Mouse (Mus musculus) embryonic facial prominence, embryonic 14.5 days (tissue): ENCODE measurements at regions not wholly inside any gene's neighbourhood (a gene's known extent, or its start where the extent isn't known, plus 50 kb on each side); places are given as distances from the start of the nearest gene placed in this dataset.

Experiments used
- ATAC-seq: fragments of 200-750 bp; cut with Nextera tagmentation; 2 replicates; pipeline ENCODE4 v1.8.0; 2017; ENCODE audit warnings: low read depth, moderate number of reproducible peaks, moderate TSS enrichment
- DNase-seq: peaks from one replicate; pipeline ENCODE4 v3.0.0-alpha.2; 2015; ENCODE audit warnings: low spot score
- H3K27ac ChIP-seq: fragments of 300-500 bp; sonication (generic); replicated peaks from 2 replicates; pipeline ENCODE4 v1.5.1; 2014; ENCODE audit warnings: low read depth, mild to moderate bottlenecking, low read length, moderate library complexity
- H3K27me3 ChIP-seq: fragments of 300-500 bp; sonication (generic); replicated peaks from 2 replicates; pipeline ENCODE4 v1.6.1; 2014; ENCODE audit warnings: low read length; ENCODE audit not compliant: control insufficient read depth, insufficient read depth
- H3K36me3 ChIP-seq: fragments of 300-500 bp; sonication (generic); 2 replicates; pipeline ENCODE4 v1.6.1; 2014; ENCODE audit warnings: low read length, mixed read lengths; ENCODE audit not compliant: control insufficient read depth, insufficient read depth
- H3K4me1 ChIP-seq: fragments of 300-500 bp; sonication (generic); 2 replicates; pipeline ENCODE4 v1.6.1; 2014; ENCODE audit warnings: antibody characterized with exemption, low read length; ENCODE audit not compliant: control insufficient read depth, insufficient read depth
- H3K4me2 ChIP-seq: fragments of 300-500 bp; sonication (generic); 2 replicates; pipeline ENCODE4 v1.6.1; 2014; ENCODE audit warnings: low read depth, mild to moderate bottlenecking, low read length, moderate library complexity, mixed read lengths
- H3K4me3 ChIP-seq: fragments of 300-500 bp; sonication (generic); 2 replicates; pipeline ENCODE4 v1.5.1; 2014; ENCODE audit warnings: low read depth, mild to moderate bottlenecking, low read length
- H3K9ac ChIP-seq: fragments of 300-500 bp; sonication (generic); 2 replicates; pipeline ENCODE4 v1.6.1; 2014; ENCODE audit warnings: low read depth, mild to moderate bottlenecking, low read length, moderate library complexity, mixed read lengths
- H3K9me3 ChIP-seq: fragments of 300-500 bp; sonication (generic); 2 replicates; pipeline ENCODE4 v1.6.1; 2016; ENCODE audit warnings: low read length; ENCODE audit not compliant: control insufficient read depth
- WGBS: fragments of 180-500 bp; shearing (Covaris S2); extraction: QIAGEN DNeasy Blood & Tissue Kit; methylation state at CpG from one replicate; pipeline ENCODE4 v1.1.7; 2014; 5-methylcytosine and 5-hydroxymethylcytosine counted together

- no peak overlapping the region for H3K4me2 ChIP-seq
- H3K4me1 ChIP-seq, result no peaks in the 10 kb centered on the region
- H3K36me3 ChIP-seq, result no peaks in the 10 kb centered on the region
- no peaks in the 10 kb centered on the region for H3K27me3 ChIP-seq
- H3K9ac ChIP-seq, result no peak overlapping the region
- no peak overlapping the region for H3K4me3 ChIP-seq
- ATAC-seq, result no peak
- 69% methylated on average over 2 of the region's 2 CpGs for WGBS
- no peak overlapping the region for H3K27ac ChIP-seq
- no peak for DNase-seq
- no peaks in the 10 kb centered on the region for H3K9me3 ChIP-seq
These were observed 987.0 kb downstream of the Cdh9 start for GRCm38 (mm10) chr15:17715584-17715983.

- no peak overlapping the region for H3K27ac ChIP-seq
- DNase-seq, result no peak
- H3K36me3 ChIP-seq, result no peaks in the 10 kb centered on the region
- WGBS, result 42% methylated on average over 1 of the region's 1 CpGs
- H3K9ac ChIP-seq, result no peak overlapping the region
- no peak overlapping the region for H3K4me2 ChIP-seq
- H3K4me3 ChIP-seq, result no peak overlapping the region
- no peaks in the 10 kb centered on the region for H3K4me1 ChIP-seq
- H3K9me3 ChIP-seq, result no peaks in the 10 kb centered on the region
- no peak for ATAC-seq
- no peaks in the 10 kb centered on the region for H3K27me3 ChIP-seq
These were observed 1002.1 kb downstream of the Cdh9 start for GRCm38 (mm10) chr15:17730651-17731050.

- WGBS, result 63% methylated on average over 10 of the region's 10 CpGs
- Histone ChIP-seq H3K9me3 (no peaks in the 10 kb centered on the region), H3K27ac (no peak overlapping the region), H3K4me3 (no peak overlapping the region), H3K27me3 (no peaks in the 10 kb centered on the region), H3K4me2 (no peak overlapping the region), H3K4me1 (no peaks in the 10 kb centered on the region), H3K36me3 (no peaks in the 10 kb centered on the region), H3K9ac (no peak overlapping the region)
- no peak for ATAC-seq
- no peak for DNase-seq
These were observed 1041.7 kb downstream of the Cdh9 start for GRCm38 (mm10) chr15:17770225-17770677.

DNA sequence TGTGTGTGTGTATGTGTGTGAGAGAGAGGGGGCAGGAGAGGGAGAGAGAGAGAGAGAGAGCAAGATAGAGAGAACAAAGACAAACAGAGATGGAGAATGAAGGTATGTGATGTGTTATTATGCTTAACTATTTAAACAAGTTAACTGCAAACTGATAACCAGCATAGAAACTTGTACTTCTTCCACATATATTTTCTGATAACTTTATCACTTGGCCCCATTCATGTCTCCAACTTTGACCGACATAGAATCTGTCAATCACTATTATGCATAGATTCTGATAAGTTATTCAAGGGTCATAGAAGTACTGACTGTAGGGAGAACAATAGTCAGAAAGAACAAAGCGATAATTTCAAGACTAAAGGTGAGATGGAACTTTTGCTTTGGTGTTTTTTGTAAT is 1039.0 kb upstream of the Cdh10 start:
- ATAC-seq (no peak), DNase-seq (no peak)
- H3K4me1 ChIP-seq, result no peaks in the 10 kb centered on the region
- no peaks in the 10 kb centered on the region for H3K27me3 ChIP-seq
- no peaks in the 10 kb centered on the region for H3K9me3 ChIP-seq
- 93% methylated on average over 2 of the region's 2 CpGs for WGBS
- no peak overlapping the region for H3K4me3 ChIP-seq
- no peak overlapping the region for H3K4me2 ChIP-seq
- H3K27ac ChIP-seq, result no peak overlapping the region
- H3K36me3 ChIP-seq, result no peaks in the 10 kb centered on the region
- no peak overlapping the region for H3K9ac ChIP-seq

GRCm38 (mm10) chr15:17783368-17783767 is 1035.4 kb upstream of the Cdh10 start:
- Histone ChIP-seq H3K4me3 (no peak overlapping the region), H3K36me3 (no peaks in the 10 kb centered on the region), H3K4me2 (no peak overlapping the region), H3K9ac (no peak overlapping the region), H3K27me3 (no peaks in the 10 kb centered on the region), H3K9me3 (no peaks in the 10 kb centered on the region), H3K4me1 (no peaks in the 10 kb centered on the region), H3K27ac (no peak overlapping the region)
- DNase-seq, result no peak
- ATAC-seq, result no peak

DNA sequence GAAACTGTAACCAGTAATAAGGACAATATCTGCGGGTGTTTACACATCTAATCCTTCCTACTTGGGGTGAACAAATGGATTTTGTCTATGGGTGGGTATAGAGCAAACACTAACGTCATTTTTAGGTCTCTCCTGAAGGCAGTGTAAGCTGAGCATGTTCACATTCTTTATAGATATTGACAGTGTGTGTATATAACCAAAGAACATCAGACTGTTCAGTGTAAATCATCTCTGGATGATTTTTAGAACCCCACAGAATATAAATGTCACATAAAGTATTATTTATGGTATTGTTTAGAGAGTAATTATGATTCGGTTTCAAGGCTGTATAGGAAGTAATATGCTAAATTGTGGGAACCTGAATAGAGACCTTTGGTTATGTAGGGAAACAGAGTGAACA is 1021.2 kb upstream of the Cdh10 start:
- ATAC-seq (no peak), DNase-seq (no peak)
- H3K9me3 ChIP-seq, result no peaks in the 10 kb centered on the region
- no peaks in the 10 kb centered on the region for H3K36me3 ChIP-seq
- no peaks in the 10 kb centered on the region for H3K4me1 ChIP-seq
- no peak overlapping the region for H3K9ac ChIP-seq
- no peak overlapping the region for H3K27ac ChIP-seq
- no peaks in the 10 kb centered on the region for H3K27me3 ChIP-seq
- H3K4me2 ChIP-seq, result no peak overlapping the region
- H3K4me3 ChIP-seq, result no peak overlapping the region
- 72% methylated on average over 3 of the region's 3 CpGs for WGBS

GRCm38 (mm10) chr15:17801424-17801823 is 1017.3 kb upstream of the Cdh10 start:
- Histone ChIP-seq H3K9me3 (no peaks in the 10 kb centered on the region), H3K9ac (no peak overlapping the region), H3K4me2 (no peak overlapping the region), H3K36me3 (no peaks in the 10 kb centered on the region), H3K27ac (no peak overlapping the region), H3K27me3 (no peaks in the 10 kb centered on the region), H3K4me1 (no peaks in the 10 kb centered on the region), H3K4me3 (no peak overlapping the region)
- ATAC-seq (no peak), DNase-seq (no peak)
- 63% methylated on average over 3 of the region's 3 CpGs for WGBS

- Histone ChIP-seq H3K4me3 (no peak overlapping the region), H3K27ac (no peak overlapping the region), H3K4me1 (no peaks in the 10 kb centered on the region), H3K36me3 (no peaks in the 10 kb centered on the region), H3K27me3 (no peaks in the 10 kb centered on the region), H3K9ac (no peak overlapping the region), H3K4me2 (no peak overlapping the region), H3K9me3 (no peaks in the 10 kb centered on the region)
- DNase-seq (no peak), ATAC-seq (no peak)
- WGBS, result 74% methylated on average over 1 of the region's 1 CpGs
These were observed 1015.6 kb upstream of the Cdh10 start for GRCm38 (mm10) chr15:17803107-17803506.

GRCm38 (mm10) chr15:17830376-17830775 is 988.4 kb upstream of the Cdh10 start:
- WGBS, result 86% methylated on average over 5 of the region's 5 CpGs

More at GRCm38 (mm10) chr15:17830376-17830775, 988.4 kb upstream of the Cdh10 start:
- DNase-seq, result no peak
- no peaks in the 10 kb centered on the region for H3K36me3 ChIP-seq
- no peak for ATAC-seq
- no peaks in the 10 kb centered on the region for H3K9me3 ChIP-seq
- H3K9ac ChIP-seq, result no peak overlapping the region
- H3K27ac ChIP-seq, result no peak overlapping the region
- no peak overlapping the region for H3K4me3 ChIP-seq
- no peaks in the 10 kb centered on the region for H3K4me1 ChIP-seq
- H3K4me2 ChIP-seq, result no peak overlapping the region
- H3K27me3 ChIP-seq, result no peaks in the 10 kb centered on the region
